Mouse (Mus musculus): ENCODE results near the gene Aaas. TPM values are rescaled to one million over a fixed set of nuclear protein-coding genes. Genes with fewer than 3 reads are reported as not detected.

Aaas gene
- polyA plus RNA-seq (2016; fragmentation: Nextera tagmentation; extraction: Ambion mirVana), result 115 and 128 TPM in 2 replicates

- Histone ChIP-seq H3K27ac (replicated peaks) (peak within 1 kb of the TSS; percentile 90), H3K9me3 (replicated peaks) (no peaks in the 10 kb centered on the region), H3K4me1 (peaks cover 24% of the 10 kb centered on the region), H3K4me3 (peak within 1 kb of the TSS; percentile 80), H3K27me3 (ENCODE audit: low read depth, poor library complexity, severe bottlenecking) (no peaks in the 10 kb centered on the region), H3K36me3 (peaks cover 29% of the 10 kb centered on the region)
- peak; percentile 95 for DNase-seq (ENCODE audit: low spot score)
- WGBS, result under 1% methylated on average over 56 of the region's 56 CpGs
Observed at GRCm38 (mm10) chr15:102350138-102350941, at the start of gene Aaas. TSS of gene Aaas (minus strand) at chr15:102350771.

- no peaks in the 10 kb centered on the region for H3K9me3 ChIP-seq (replicated peaks)
- peaks cover 50% of the 10 kb centered on the region for H3K27me3 ChIP-seq (ENCODE audit: low read depth, poor library complexity, severe bottlenecking)
- H3K4me3 ChIP-seq, result peak overlapping the region; percentile 55
- DNase-seq (ENCODE audit: low spot score), result peak; percentile 82
- WGBS, result 4% methylated on average over 34 of the region's 34 CpGs
- peak overlapping the region; percentile 82 for H3K27ac ChIP-seq (replicated peaks)
- H3K4me1 ChIP-seq, result peaks cover 28% of the 10 kb centered on the region
- H3K36me3 ChIP-seq, result no peaks in the 10 kb centered on the region
Observed at GRCm38 (mm10) chr15:102399229-102400221, 49.0 kb upstream of the Aaas start.

- DNase-seq (ENCODE audit: low spot score), result no peak
- peak overlapping the region; percentile 55; the same call in 1 of the 2 replicates for H3K4me3 ChIP-seq
- peaks cover 50% of the 10 kb centered on the region for H3K27me3 ChIP-seq (ENCODE audit: low read depth, poor library complexity, severe bottlenecking)
- H3K4me1 ChIP-seq, result peaks cover 35% of the 10 kb centered on the region
- H3K27ac ChIP-seq (replicated peaks), result no peak overlapping the region
- WGBS, result 14% methylated on average over 5 of the region's 5 CpGs
- H3K36me3 ChIP-seq, result no peaks in the 10 kb centered on the region
- no peaks in the 10 kb centered on the region for H3K9me3 ChIP-seq (replicated peaks)
Observed at GRCm38 (mm10) chr15:102398629-102399028, 48.1 kb upstream of the Aaas start.

GRCm38 (mm10) chr15:102395061-102395460, 44.5 kb upstream of the Aaas start:
- DNase-seq (ENCODE audit: low spot score), result peak; percentile 32
- peaks cover 66% of the 10 kb centered on the region for H3K27me3 ChIP-seq (ENCODE audit: low read depth, poor library complexity, severe bottlenecking)
- no peaks in the 10 kb centered on the region for H3K9me3 ChIP-seq (replicated peaks)
- 12% methylated on average over 3 of the region's 3 CpGs for WGBS
- peak overlapping the region; percentile 47 for H3K27ac ChIP-seq (replicated peaks)
- no peaks in the 10 kb centered on the region for H3K36me3 ChIP-seq
- peaks cover 52% of the 10 kb centered on the region for H3K4me1 ChIP-seq
- H3K4me3 ChIP-seq, result no peak overlapping the region

GRCm38 (mm10) chr15:102393584-102394014, 43.0 kb upstream of the Aaas start:
- peaks cover 72% of the 10 kb centered on the region for H3K27me3 ChIP-seq (ENCODE audit: low read depth, poor library complexity, severe bottlenecking)
- no peaks in the 10 kb centered on the region for H3K36me3 ChIP-seq
- no peak overlapping the region for H3K4me3 ChIP-seq
- H3K4me1 ChIP-seq, result peaks cover 37% of the 10 kb centered on the region
- peak; percentile 49 for DNase-seq (ENCODE audit: low spot score)
- no peaks in the 10 kb centered on the region for H3K9me3 ChIP-seq (replicated peaks)
- H3K27ac ChIP-seq (replicated peaks), result peak overlapping the region; percentile 43

- Histone ChIP-seq H3K27ac (replicated peaks) (0 out of 2 replicates have a peak overlapping the region, but pooled peaks have one; percentile 2), H3K36me3 (no peaks in the 10 kb centered on the region), H3K9me3 (replicated peaks) (no peaks in the 10 kb centered on the region), H3K4me1 (peaks cover 35% of the 10 kb centered on the region), H3K27me3 (ENCODE audit: low read depth, poor library complexity, severe bottlenecking) (peaks cover 61% of the 10 kb centered on the region), H3K4me3 (no peak overlapping the region)
- WGBS, result 30% methylated on average over 2 of the region's 2 CpGs
- DNase-seq (ENCODE audit: low spot score), result no peak
Observed at GRCm38 (mm10) chr15:102392520-102392919, 41.9 kb upstream of the Aaas start.

- no peak overlapping the region for H3K27ac ChIP-seq (replicated peaks)
- no peaks in the 10 kb centered on the region for H3K9me3 ChIP-seq (replicated peaks)
- H3K4me1 ChIP-seq, result peaks cover 21% of the 10 kb centered on the region
- peaks cover 32% of the 10 kb centered on the region for H3K27me3 ChIP-seq (ENCODE audit: low read depth, poor library complexity, severe bottlenecking)
- H3K36me3 ChIP-seq, result no peaks in the 10 kb centered on the region
- DNase-seq (ENCODE audit: low spot score), result no peak
- no peak overlapping the region for H3K4me3 ChIP-seq
- 88% methylated on average over 3 of the region's 3 CpGs for WGBS
Observed at GRCm38 (mm10) chr15:102388942-102389341, 38.4 kb upstream of the Aaas start.

- H3K27ac ChIP-seq (replicated peaks), result no peak overlapping the region
- H3K4me3 ChIP-seq, result no peak overlapping the region
- no peaks in the 10 kb centered on the region for H3K4me1 ChIP-seq
- H3K9me3 ChIP-seq (replicated peaks), result no peaks in the 10 kb centered on the region
- DNase-seq (ENCODE audit: low spot score), result no peak
- no peaks in the 10 kb centered on the region for H3K36me3 ChIP-seq
- 54% methylated on average over 9 of the region's 9 CpGs for WGBS
- peaks cover 22% of the 10 kb centered on the region for H3K27me3 ChIP-seq (ENCODE audit: low read depth, poor library complexity, severe bottlenecking)
Observed at GRCm38 (mm10) chr15:102386640-102387039, 36.1 kb upstream of the Aaas start.

GRCm38 (mm10) chr15:102383671-102384070, 33.1 kb upstream of the Aaas start:
- H3K27ac ChIP-seq (replicated peaks), result no peak overlapping the region
- DNase-seq (ENCODE audit: low spot score), result no peak
- no peak overlapping the region for H3K4me3 ChIP-seq
- H3K27me3 ChIP-seq (ENCODE audit: low read depth, poor library complexity, severe bottlenecking), result 0 out of 2 replicates have a peak, but pooled peaks cover 3% of the 10 kb centered on the region
- no peaks in the 10 kb centered on the region for H3K9me3 ChIP-seq (replicated peaks)
- no peaks in the 10 kb centered on the region for H3K36me3 ChIP-seq
- no peaks in the 10 kb centered on the region for H3K4me1 ChIP-seq
- 91% methylated on average over 6 of the region's 6 CpGs for WGBS

GRCm38 (mm10) chr15:102381575-102381974, 31.0 kb upstream of the Aaas start:
- Histone ChIP-seq H3K27me3 (ENCODE audit: low read depth, poor library complexity, severe bottlenecking) (peaks cover 18% of the 10 kb centered on the region), H3K9me3 (replicated peaks) (no peaks in the 10 kb centered on the region), H3K27ac (replicated peaks) (no peak overlapping the region), H3K4me3 (no peak overlapping the region), H3K36me3 (no peaks in the 10 kb centered on the region), H3K4me1 (peaks cover 15% of the 10 kb centered on the region)
- WGBS, result 4% methylated on average over 7 of the region's 7 CpGs
- peak; percentile 84 for DNase-seq (ENCODE audit: low spot score)

- WGBS, result 6% methylated on average over 10 of the region's 10 CpGs
- peak; percentile 29 for DNase-seq (ENCODE audit: low spot score)
- Histone ChIP-seq H3K27ac (replicated peaks) (0 out of 2 replicates have a peak overlapping the region, but pooled peaks have one; percentile 7), H3K4me1 (peaks cover 23% of the 10 kb centered on the region), H3K36me3 (no peaks in the 10 kb centered on the region), H3K9me3 (replicated peaks) (no peaks in the 10 kb centered on the region), H3K4me3 (peak overlapping the region; percentile 72), H3K27me3 (ENCODE audit: low read depth, poor library complexity, severe bottlenecking) (peaks cover 40% of the 10 kb centered on the region)
Observed at GRCm38 (mm10) chr15:102377810-102378262, 27.3 kb upstream of the Aaas start.

GRCm38 (mm10) chr15:102377163-102377543, 26.6 kb upstream of the Aaas start:
- H3K4me3 ChIP-seq, result peak overlapping the region; percentile 72
- H3K27ac ChIP-seq (replicated peaks), result peak overlapping the region; percentile 79
- WGBS, result under 1% methylated on average over 7 of the region's 7 CpGs

More at GRCm38 (mm10) chr15:102377163-102377543, 26.6 kb upstream of the Aaas start:
- Histone ChIP-seq H3K36me3 (no peaks in the 10 kb centered on the region), H3K27me3 (ENCODE audit: low read depth, poor library complexity, severe bottlenecking) (peaks cover 43% of the 10 kb centered on the region), H3K4me1 (peaks cover 23% of the 10 kb centered on the region), H3K9me3 (replicated peaks) (no peaks in the 10 kb centered on the region)
- DNase-seq (ENCODE audit: low spot score), result peak; percentile 85
